Mouse (Mus musculus) forebrain, embryonic 10.5 days (tissue): ENCODE data around the gene Usp36. TPM values are rescaled to one million over a fixed set of nuclear protein-coding genes. Genes with fewer than 3 reads are reported as not detected.

Experiments used
- DNase-seq: peaks from one replicate; pipeline ENCODE4 v3.0.0-alpha.2; 2017; ENCODE audit warnings: low spot score; ENCODE audit errors: extremely low spot score
- H3K27ac ChIP-seq: fragments of 300-500 bp; sonication (generic); 2 replicates; pipeline ENCODE4 v1.5.1; 2016; ENCODE audit warnings: mild to moderate bottlenecking
- H3K27me3 ChIP-seq: fragments of 300-500 bp; sonication (generic); 2 replicates; pipeline ENCODE4 v1.6.1; 2016; ENCODE audit warnings: mild to moderate bottlenecking; ENCODE audit not compliant: poor library complexity, severe bottlenecking
- H3K36me3 ChIP-seq: fragments of 300-500 bp; sonication (generic); replicated peaks from 2 replicates; pipeline ENCODE4 v1.6.1; 2016; ENCODE audit warnings: mild to moderate bottlenecking, moderate library complexity
- H3K4me1 ChIP-seq: fragments of 300-500 bp; sonication (generic); 2 replicates; pipeline ENCODE4 v1.6.1; 2016
- H3K4me3 ChIP-seq: fragments of 300-500 bp; sonication (generic); 2 replicates; pipeline ENCODE4 v1.5.1; 2016; ENCODE audit warnings: mild to moderate bottlenecking, moderate library complexity
- H3K9me3 ChIP-seq: fragments of 300-500 bp; sonication (generic); 2 replicates; pipeline ENCODE4 v1.6.1; 2016; ENCODE audit warnings: mild to moderate bottlenecking, moderate library complexity
- WGBS: fragments of 180-500 bp; shearing (Covaris S2); methylation state at CpG from one replicate; pipeline ENCODE4 v1.1.7; 2016; 5-methylcytosine and 5-hydroxymethylcytosine counted together
- polyA plus RNA-seq: library from polyadenylated mRNA; unstranded; fragments of >200 nt; fragmentation: Nextera tagmentation; extraction: Ambion mirVana; gene quantifications from 2 replicates; pipeline ENCODE4 v1.2.1, GENCODE M21; 2016

The Usp36 gene
- polyA plus RNA-seq, 1 experiment from 2014 or later = 22.9 TPM

GRCm38 (mm10) chr11:118259580-118259979 is 30.5 kb downstream of the Usp36 start:
- Histone ChIP-seq H3K36me3 (peaks cover 88% of the 10 kb centered on the region), H3K4me1 (peaks cover 3% of the 10 kb centered on the region), H3K27me3 (no peaks in the 10 kb centered on the region), H3K27ac (no peak overlapping the region), H3K4me3 (no peak overlapping the region), H3K9me3 (peaks cover 4% of the 10 kb centered on the region; the same call in 1 of the 2 replicates)
- DNase-seq = no peak
- 96% methylated on average over 8 of the region's 8 CpGs for WGBS

- H3K27ac ChIP-seq = no peak overlapping the region
- no peaks in the 10 kb centered on the region for H3K27me3 ChIP-seq
- peaks cover 8% of the 10 kb centered on the region for H3K4me1 ChIP-seq
- 88% methylated on average over 7 of the region's 7 CpGs for WGBS
- peaks cover 4% of the 10 kb centered on the region; the same call in 1 of the 2 replicates for H3K9me3 ChIP-seq
- no peak overlapping the region for H3K4me3 ChIP-seq
- peaks cover 55% of the 10 kb centered on the region for H3K36me3 ChIP-seq
- DNase-seq = no peak
Measured at GRCm38 (mm10) chr11:118256371-118256770, 33.7 kb downstream of the Usp36 start.

GRCm38 (mm10) chr11:118254159-118254951 is 35.7 kb downstream of the Usp36 start:
- Histone ChIP-seq H3K36me3 (peaks cover 35% of the 10 kb centered on the region), H3K4me1 (peaks cover 12% of the 10 kb centered on the region), H3K27me3 (no peaks in the 10 kb centered on the region), H3K9me3 (peaks cover 4% of the 10 kb centered on the region; the same call in 1 of the 2 replicates), H3K4me3 (no peak overlapping the region), H3K27ac (no peak overlapping the region)
- WGBS = 74% methylated on average over 15 of the region's 15 CpGs
- DNase-seq = no peak

GRCm38 (mm10) chr11:118253447-118254158 is 36.4 kb downstream of the Usp36 start:
- WGBS = 88% methylated on average over 7 of the region's 7 CpGs
- peaks cover 28% of the 10 kb centered on the region for H3K36me3 ChIP-seq
- H3K4me1 ChIP-seq = peaks cover 19% of the 10 kb centered on the region
- DNase-seq = no peak
- no peaks in the 10 kb centered on the region for H3K27me3 ChIP-seq
- no peak overlapping the region for H3K4me3 ChIP-seq
- H3K27ac ChIP-seq = no peak overlapping the region
- H3K9me3 ChIP-seq = peaks cover 4% of the 10 kb centered on the region; the same call in 1 of the 2 replicates

GRCm38 (mm10) chr11:118249012-118249383 is 41.0 kb downstream of the Usp36 start:
- WGBS = 0% methylated on average over 5 of the region's 5 CpGs
- Histone ChIP-seq H3K27me3 (peaks cover 12% of the 10 kb centered on the region), H3K27ac (peak overlapping the region; percentile 86), H3K4me1 (peaks cover 29% of the 10 kb centered on the region), H3K9me3 (no peaks in the 10 kb centered on the region), H3K4me3 (peak overlapping the region; percentile 93), H3K36me3 (no peaks in the 10 kb centered on the region)
- no peak for DNase-seq

- Histone ChIP-seq H3K27ac (peak within 1 kb of the TSS; percentile 86), H3K4me3 (peak within 1 kb of the TSS; percentile 93), H3K9me3 (no peaks in the 10 kb centered on the region), H3K27me3 (peaks cover 12% of the 10 kb centered on the region), H3K36me3 (no peaks in the 10 kb centered on the region), H3K4me1 (peaks cover 29% of the 10 kb centered on the region)
- peak; percentile 99 for DNase-seq
- under 1% methylated on average over 86 of the region's 86 CpGs for WGBS
Measured at GRCm38 (mm10) chr11:118248150-118249011, 41.7 kb downstream of the Usp36 start, which contains the start of gene Cyth1. TSS of gene Cyth1 (minus strand) at chr11:118248592.

GRCm38 (mm10) chr11:118247359-118248095 is 42.5 kb downstream of the Usp36 start:
- Histone ChIP-seq H3K4me3 (peak overlapping the region; percentile 93), H3K27ac (peak overlapping the region; percentile 86), H3K4me1 (peaks cover 32% of the 10 kb centered on the region), H3K36me3 (no peaks in the 10 kb centered on the region), H3K9me3 (no peaks in the 10 kb centered on the region), H3K27me3 (peaks cover 12% of the 10 kb centered on the region)
- 3% methylated on average over 43 of the region's 43 CpGs for whole genome bisulfite sequencing
- DNase-seq = peak; percentile 50

GRCm38 (mm10) chr11:118246724-118247123 is 43.3 kb downstream of the Usp36 start:
- Histone ChIP-seq H3K4me1 (peaks cover 40% of the 10 kb centered on the region), H3K36me3 (no peaks in the 10 kb centered on the region), H3K4me3 (peak overlapping the region; percentile 93), H3K27ac (0 out of 2 replicates have a peak overlapping the region, but pooled peaks have one; percentile 21), H3K9me3 (no peaks in the 10 kb centered on the region), H3K27me3 (peaks cover 12% of the 10 kb centered on the region)
- 46% methylated on average over 5 of the region's 5 CpGs for WGBS
- DNase-seq = no peak

GRCm38 (mm10) chr11:118245130-118245529 is 44.9 kb downstream of the Usp36 start:
- Histone ChIP-seq H3K27me3 (peaks cover 12% of the 10 kb centered on the region), H3K4me3 (no peak overlapping the region), H3K9me3 (no peaks in the 10 kb centered on the region), H3K27ac (no peak overlapping the region), H3K4me1 (peaks cover 50% of the 10 kb centered on the region), H3K36me3 (no peaks in the 10 kb centered on the region)
- over 99% methylated on average over 2 of the region's 2 CpGs for WGBS
- no peak for DNase-seq

- 92% methylated on average over 6 of the region's 6 CpGs for WGBS
- H3K9me3 ChIP-seq = no peaks in the 10 kb centered on the region
- no peak for DNase-seq
- peaks cover 12% of the 10 kb centered on the region for H3K27me3 ChIP-seq
- no peak overlapping the region for H3K4me3 ChIP-seq
- peaks cover 54% of the 10 kb centered on the region for H3K4me1 ChIP-seq
- H3K36me3 ChIP-seq = no peaks in the 10 kb centered on the region
- no peak overlapping the region for H3K27ac ChIP-seq
Measured at GRCm38 (mm10) chr11:118243627-118244261, 46.3 kb downstream of the Usp36 start.

- no peaks in the 10 kb centered on the region for H3K9me3 ChIP-seq
- no peak overlapping the region for H3K27ac ChIP-seq
- DNase-seq = no peak
- peaks cover 12% of the 10 kb centered on the region for H3K27me3 ChIP-seq
- no peak overlapping the region for H3K4me3 ChIP-seq
- no peaks in the 10 kb centered on the region for H3K36me3 ChIP-seq
- WGBS = 88% methylated on average over 4 of the region's 4 CpGs
- peaks cover 59% of the 10 kb centered on the region for H3K4me1 ChIP-seq
Measured at GRCm38 (mm10) chr11:118242506-118242905, 47.5 kb downstream of the Usp36 start.
